Mouse (Mus musculus) heart, embryonic 11.5 days (tissue): ENCODE measurements at regions not wholly inside any gene's neighbourhood (a gene's known extent, or its start where the extent isn't known, plus 50 kb on each side); places are given as distances from the start of the nearest gene placed in this dataset. TPM values are rescaled to one million over a fixed set of nuclear protein-coding genes. Genes with fewer than 3 reads are reported as not detected.

Experiments
- ATAC-seq: fragments of 200-750 bp; cut with Nextera tagmentation; replicated peaks from 2 replicates; pipeline ENCODE4 v1.8.0; 2017; ENCODE audit warnings: moderate library complexity; ENCODE audit not compliant: insufficient number of reproducible peaks, low FRiP score, low TSS enrichment
- H3K27ac ChIP-seq: fragments of 300-500 bp; sonication (generic); 2 replicates; pipeline ENCODE4 v1.5.1; 2014; ENCODE audit warnings: mild to moderate bottlenecking, low read depth, low read length
- H3K27me3 ChIP-seq: fragments of 300-500 bp; sonication (generic); 2 replicates; pipeline ENCODE4 v1.6.1; 2014; ENCODE audit warnings: mild to moderate bottlenecking, low read length, mixed read lengths; ENCODE audit not compliant: control insufficient read depth, insufficient read depth
- H3K36me3 ChIP-seq: fragments of 300-500 bp; sonication (generic); 2 replicates; pipeline ENCODE4 v1.6.1; 2014; ENCODE audit warnings: mild to moderate bottlenecking, low read length, moderate library complexity, mixed read lengths; ENCODE audit not compliant: control insufficient read depth, insufficient read depth
- H3K4me1 ChIP-seq: fragments of 300-500 bp; sonication (generic); 2 replicates; pipeline ENCODE4 v1.6.1; 2014; ENCODE audit warnings: low read length; ENCODE audit not compliant: control insufficient read depth, insufficient read depth
- H3K4me2 ChIP-seq: fragments of 300-500 bp; sonication (generic); 2 replicates; pipeline ENCODE4 v1.6.1; 2014; ENCODE audit warnings: mild to moderate bottlenecking, moderate library complexity
- H3K4me3 ChIP-seq: fragments of 300-500 bp; sonication (generic); 2 replicates; pipeline ENCODE4 v1.5.1; 2014; ENCODE audit warnings: low read depth, low read length
- H3K9ac ChIP-seq: fragments of 300-500 bp; sonication (generic); 2 replicates; pipeline ENCODE4 v1.6.1; 2014; ENCODE audit warnings: mild to moderate bottlenecking, low read depth, low read length, moderate library complexity
- H3K9me3 ChIP-seq: fragments of 300-500 bp; sonication (generic); replicated peaks from 2 replicates; pipeline ENCODE4 v1.6.1; 2016; ENCODE audit warnings: low read length; ENCODE audit not compliant: control insufficient read depth
- WGBS: fragments of 180-500 bp; shearing (Covaris S2); extraction: QIAGEN DNeasy Blood & Tissue Kit; methylation state at CpG from one replicate; pipeline ENCODE4 v1.1.7; 2014; ENCODE audit not compliant: insufficient replicate concordance; 5-methylcytosine and 5-hydroxymethylcytosine counted together
- microRNA-seq: library from miRNA; unstranded; fragments of <30 nt; microRNA quantifications from one replicate; pipeline ENCODE4, GENCODE M21; 2016; ENCODE audit warnings: borderline number of aligned reads

GRCm38 (mm10) chr4:33850249-33850648, 74.1 kb upstream of the Cnr1 start:
- 87% methylated on average over 7 of the region's 7 CpGs for WGBS
- Histone ChIP-seq H3K9me3 (no peaks in the 10 kb centered on the region), H3K36me3 (no peaks in the 10 kb centered on the region), H3K4me3 (no peak overlapping the region), H3K4me2 (no peak overlapping the region), H3K27ac (no peak overlapping the region), H3K9ac (no peak overlapping the region), H3K4me1 (no peaks in the 10 kb centered on the region), H3K27me3 (no peaks in the 10 kb centered on the region)
- no peak for ATAC-seq

GRCm38 (mm10) chr4:33852294-33852693, 72.1 kb upstream of the Cnr1 start:
- no peak overlapping the region for H3K9ac ChIP-seq
- no peak overlapping the region for H3K4me2 ChIP-seq
- no peaks in the 10 kb centered on the region for H3K4me1 ChIP-seq
- H3K27me3 ChIP-seq, result no peaks in the 10 kb centered on the region
- no peak for ATAC-seq
- WGBS, result 86% methylated on average over 5 of the region's 5 CpGs
- H3K4me3 ChIP-seq, result no peak overlapping the region
- H3K27ac ChIP-seq, result no peak overlapping the region
- no peaks in the 10 kb centered on the region for H3K9me3 ChIP-seq
- H3K36me3 ChIP-seq, result no peaks in the 10 kb centered on the region

DNA sequence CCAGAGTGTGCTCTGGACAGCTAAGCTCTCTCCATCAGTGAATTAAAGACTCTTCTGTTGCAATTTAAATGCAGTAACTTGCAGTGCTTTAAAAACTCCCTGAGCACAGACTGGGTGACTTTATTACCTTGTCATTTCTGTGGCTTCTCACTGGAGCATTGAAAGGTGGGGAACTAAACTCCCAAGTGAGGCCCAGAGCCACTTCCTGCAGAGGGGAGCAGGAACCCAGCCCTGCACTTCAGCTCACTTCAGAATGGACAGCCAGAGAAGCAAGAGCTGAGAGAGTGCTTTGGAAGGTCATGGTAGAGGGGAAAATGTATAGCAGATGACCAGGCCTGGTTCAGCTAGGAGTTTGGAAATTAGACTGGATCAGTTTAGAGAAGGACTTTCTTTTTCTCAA, 69.3 kb upstream of the Cnr1 start:
- Histone ChIP-seq H3K9me3 (no peaks in the 10 kb centered on the region), H3K27ac (no peak overlapping the region), H3K27me3 (no peaks in the 10 kb centered on the region), H3K4me2 (no peak overlapping the region), H3K4me3 (no peak overlapping the region), H3K4me1 (no peaks in the 10 kb centered on the region), H3K9ac (no peak overlapping the region), H3K36me3 (no peaks in the 10 kb centered on the region)
- ATAC-seq, result no peak

- Histone ChIP-seq H3K27ac (no peak overlapping the region), H3K9me3 (no peaks in the 10 kb centered on the region), H3K36me3 (no peaks in the 10 kb centered on the region), H3K4me3 (no peak overlapping the region), H3K27me3 (no peaks in the 10 kb centered on the region), H3K9ac (no peak overlapping the region), H3K4me1 (no peaks in the 10 kb centered on the region), H3K4me2 (no peak overlapping the region)
- no peak for ATAC-seq
- WGBS, result 90% methylated on average over 2 of the region's 2 CpGs
These were observed 57.3 kb upstream of the Cnr1 start for GRCm38 (mm10) chr4:33867126-33867525.

DNA sequence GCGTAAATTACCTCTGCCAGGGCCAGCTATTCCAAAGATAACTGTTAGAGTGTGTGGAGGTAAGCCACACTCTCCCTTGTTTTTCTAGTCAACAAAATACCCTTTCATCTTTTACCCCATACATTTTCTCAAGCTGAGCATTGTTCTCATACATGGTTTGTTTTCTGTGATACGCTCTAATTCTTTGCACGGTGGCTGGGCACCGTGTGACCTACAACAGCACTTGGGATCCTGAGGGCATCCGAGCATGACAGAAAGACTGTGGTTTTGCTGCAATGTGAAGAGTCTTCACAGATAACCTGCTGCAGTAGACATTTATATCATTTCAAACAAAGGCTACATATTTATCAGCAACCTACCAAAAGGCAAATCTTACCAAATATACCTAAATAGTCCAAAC, 55.1 kb upstream of the Cnr1 start:
- Histone ChIP-seq H3K4me1 (no peaks in the 10 kb centered on the region), H3K9ac (no peak overlapping the region), H3K27ac (no peak overlapping the region), H3K4me2 (no peak overlapping the region), H3K4me3 (no peak overlapping the region), H3K36me3 (no peaks in the 10 kb centered on the region), H3K9me3 (no peaks in the 10 kb centered on the region), H3K27me3 (no peaks in the 10 kb centered on the region)
- ATAC-seq, result no peak
- 70% methylated on average over 5 of the region's 5 CpGs for WGBS

Small RNA genes lying in the stretch of these regions (microRNA-seq; reads per million reads assigned to microRNA genes)
- not detected for gene Gm23304
